Mouse (Mus musculus): ENCODE results near the gene Wbp4.
A peak's percentile ranks its signal among the peaks of the same experiment; 100 is the strongest.

Gene Wbp4

DNA sequence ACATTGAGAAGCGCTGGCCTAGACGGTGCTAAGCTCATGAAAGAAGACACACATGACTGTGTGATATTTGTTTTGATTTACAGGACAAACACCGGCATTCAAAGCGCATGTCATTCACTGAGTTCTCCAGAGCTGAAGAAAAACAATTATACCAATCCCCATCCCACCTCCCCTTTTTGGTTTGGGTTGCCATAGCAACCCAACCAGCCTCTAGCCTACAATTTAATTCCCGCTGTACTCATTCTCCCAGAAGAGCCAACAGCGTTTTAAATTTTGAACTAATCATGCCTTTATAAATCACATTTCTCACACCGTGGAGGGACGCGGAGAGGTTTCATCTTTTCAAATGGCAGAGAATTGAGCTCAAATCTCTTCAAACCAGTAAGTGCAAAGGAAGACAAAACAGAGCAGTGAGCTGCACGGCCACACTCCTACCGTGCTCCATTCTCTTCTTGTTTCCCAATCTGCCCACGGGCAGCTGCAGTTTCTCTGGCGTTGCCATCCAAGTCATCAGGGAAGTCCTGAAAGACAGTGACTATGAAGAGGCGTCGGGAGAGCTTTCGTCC, 36.2 kb downstream of the Wbp4 start:
- no peak for DNase-seq

DNA sequence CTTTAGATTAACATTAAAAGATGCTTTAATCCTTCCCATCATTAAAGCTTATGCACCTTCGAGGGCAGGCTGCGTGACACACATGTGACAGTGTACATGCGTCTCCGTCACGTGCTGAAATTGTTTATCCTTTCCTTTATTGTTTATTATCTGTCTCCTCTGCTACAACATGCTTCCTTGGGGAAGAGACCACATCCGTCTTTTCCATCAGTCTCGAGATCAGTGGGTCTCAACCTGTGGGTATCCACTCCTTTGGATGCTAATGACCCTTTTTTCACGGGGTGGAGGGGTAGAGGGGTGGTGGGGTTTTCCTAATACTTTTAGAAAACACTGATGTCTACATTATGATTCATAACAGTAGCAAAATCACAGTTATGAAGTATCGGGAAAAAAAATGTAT, 36.7 kb downstream of the Wbp4 start:
- DNase-seq = no peak

- no peak for DNase-seq
Observed at GRCm38 (mm10) chr14:79441441-79441840, 39.9 kb downstream of the Wbp4 start.

DNA sequence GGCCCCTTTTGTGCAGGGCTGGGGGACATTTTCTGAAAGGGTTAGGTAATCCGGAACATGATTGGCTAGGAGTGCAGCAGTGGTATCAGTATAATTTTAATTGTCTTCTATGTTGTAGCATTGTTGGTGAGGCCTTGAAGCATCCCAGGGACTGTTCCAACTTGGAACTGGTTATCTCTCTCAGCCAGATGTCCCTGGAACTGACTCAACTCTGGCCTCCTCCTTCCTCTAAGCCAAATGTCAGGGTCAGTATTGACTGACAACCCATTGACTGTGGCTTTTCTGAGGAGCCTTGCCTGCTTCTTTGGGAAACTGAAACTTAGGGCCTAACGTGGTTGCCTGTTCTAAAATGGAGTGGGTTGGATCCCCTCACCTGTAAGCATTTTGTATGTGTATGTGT, 40.7 kb downstream of the Wbp4 start:
- no peak for DNase-seq

- no peak for DNase-seq
Observed at GRCm38 (mm10) chr14:79434068-79434467, 47.3 kb downstream of the Wbp4 start.

DNA sequence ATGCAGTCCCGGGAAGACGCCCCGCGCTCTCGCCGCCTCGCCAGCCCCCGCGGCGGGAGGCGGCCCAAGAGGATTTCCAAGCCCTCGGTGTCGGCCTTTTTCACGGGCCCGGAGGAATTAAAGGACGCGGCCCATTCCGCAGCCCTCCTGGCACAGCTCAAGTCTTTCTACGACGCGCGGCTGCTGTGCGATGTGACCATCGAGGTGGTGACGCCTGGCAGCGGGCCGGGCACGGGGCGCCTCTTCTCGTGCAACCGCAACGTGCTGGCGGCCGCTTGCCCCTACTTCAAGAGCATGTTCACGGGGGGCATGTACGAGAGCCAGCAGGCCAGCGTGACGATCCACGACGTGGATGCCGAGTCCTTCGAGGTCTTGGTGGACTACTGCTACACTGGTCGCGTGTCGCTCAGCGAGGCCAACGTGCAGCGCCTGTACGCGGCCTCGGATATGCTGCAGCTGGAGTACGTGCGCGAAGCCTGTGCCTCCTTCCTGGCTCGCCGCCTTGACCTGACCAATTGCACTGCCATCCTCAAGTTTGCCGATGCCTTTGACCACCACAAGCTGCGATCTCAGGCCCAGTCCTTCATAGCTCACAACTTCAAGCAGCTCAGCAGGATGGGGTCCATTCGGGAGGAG, 54.5 kb downstream of the Wbp4 start:
- DNase-seq = peak; percentile 24

DNA sequence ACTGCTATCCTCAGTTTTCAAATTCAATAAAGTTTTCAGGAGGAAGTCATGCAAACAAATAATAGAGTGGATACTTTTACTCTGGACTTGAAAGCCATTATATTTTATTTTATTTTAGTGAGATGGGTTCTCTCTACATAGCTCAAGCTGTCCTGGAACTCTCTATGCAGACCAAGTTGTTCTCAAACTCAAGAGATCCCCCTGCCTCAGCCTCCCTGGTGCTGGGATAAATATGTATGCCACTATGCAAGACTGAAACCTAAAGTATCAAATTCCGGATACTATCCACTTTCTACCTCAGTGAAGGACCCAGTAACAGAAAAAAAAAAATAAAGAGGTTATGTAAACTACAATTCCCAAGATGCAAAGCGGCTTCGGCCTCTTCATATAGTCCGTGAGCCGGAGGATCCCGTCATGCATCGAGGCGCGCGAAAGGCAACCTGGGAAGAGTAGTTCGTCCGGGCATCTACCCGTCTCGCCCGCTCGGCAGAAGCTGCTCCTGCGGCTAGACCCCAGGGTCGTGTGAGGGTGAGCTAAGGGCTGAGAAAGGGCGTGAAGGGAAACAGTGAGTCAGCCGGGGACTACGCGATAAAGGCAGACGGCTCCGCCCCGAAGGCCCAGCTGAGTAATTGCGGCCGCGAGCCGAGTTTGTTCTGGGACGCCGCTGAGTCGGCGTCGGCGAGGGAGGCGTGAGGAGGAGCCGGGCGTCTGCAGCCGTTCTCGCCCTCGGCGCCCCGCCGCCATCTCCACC, 55.2 kb downstream of the Wbp4 start, which contains the start of gene Kbtbd7:
TSS of gene Kbtbd7 (plus strand) at position 533 of the 751 bp plus-strand sequence.
- peak; percentile 97 for DNase-seq

GRCm38 (mm10) chr14:79420083-79420685, 61.1 kb downstream of the Wbp4 start:
- DNase-seq = no peak

- DNase-seq = no peak
Observed at GRCm38 (mm10) chr14:79413121-79413520, 68.2 kb downstream of the Wbp4 start.

DNA sequence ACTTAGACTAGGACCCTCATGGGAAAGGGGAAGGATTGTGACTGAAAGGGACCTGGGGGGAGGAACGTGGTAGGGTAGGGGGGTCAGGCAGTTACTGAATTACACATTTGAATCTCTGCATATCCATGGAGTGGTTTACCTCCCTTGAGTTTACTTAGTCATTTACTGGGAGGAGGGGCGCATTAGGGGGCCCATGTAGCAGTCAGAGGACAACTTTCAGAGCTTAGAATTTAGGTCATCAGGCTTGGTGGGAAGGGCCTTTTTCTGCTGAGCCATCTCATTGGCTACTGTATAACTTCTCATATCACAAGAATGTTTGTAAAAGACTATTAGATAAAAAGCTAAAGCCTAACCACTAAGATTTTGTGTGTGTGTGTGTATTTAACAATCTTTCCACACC, 70.7 kb downstream of the Wbp4 start:
- DNase-seq = no peak
